Mouse (Mus musculus) hindbrain, embryonic 10.5 days (tissue): ENCODE results near the gene Ugt1a6a. TPM values are rescaled to one million over a fixed set of nuclear protein-coding genes. Genes with fewer than 3 reads are reported as not detected.
"Not testable (repeated sequence)": the region's sequence is repeated elsewhere in the genome, so short reads cannot be mapped to it uniquely, and the experiment has no call there.

Experiments
- DNase-seq: peaks from one replicate; pipeline ENCODE4 v3.0.0-alpha.2; 2017; ENCODE audit warnings: low spot score
- H3K27ac ChIP-seq: fragments of 300-500 bp; sonication (generic); 2 replicates; pipeline ENCODE4 v1.5.1; 2016; ENCODE audit warnings: mild to moderate bottlenecking, moderate library complexity
- H3K27me3 ChIP-seq: fragments of 300-500 bp; sonication (generic); 2 replicates; pipeline ENCODE4 v1.6.1; 2016; ENCODE audit warnings: mild to moderate bottlenecking; ENCODE audit not compliant: poor library complexity, insufficient read depth, severe bottlenecking
- H3K36me3 ChIP-seq: fragments of 300-500 bp; sonication (generic); 2 replicates; pipeline ENCODE4 v1.6.1; 2016; ENCODE audit warnings: mild to moderate bottlenecking, moderate library complexity
- H3K4me1 ChIP-seq: fragments of 300-500 bp; sonication (generic); replicated peaks from 2 replicates; pipeline ENCODE4 v1.6.1; 2016; ENCODE audit warnings: mild to moderate bottlenecking
- H3K4me3 ChIP-seq: fragments of 300-500 bp; sonication (generic); 2 replicates; pipeline ENCODE4 v1.5.1; 2016; ENCODE audit warnings: mild to moderate bottlenecking, moderate library complexity
- H3K9me3 ChIP-seq: fragments of 300-500 bp; sonication (generic); 2 replicates; pipeline ENCODE4 v1.6.1; 2016; ENCODE audit warnings: mild to moderate bottlenecking, moderate library complexity
- WGBS: fragments of 180-500 bp; shearing (Covaris S2); methylation state at CpG from one replicate; pipeline ENCODE4 v1.1.7; 2016; 5-methylcytosine and 5-hydroxymethylcytosine counted together
- polyA plus RNA-seq: library from polyadenylated mRNA; unstranded; fragments of >200 nt; fragmentation: Nextera tagmentation; extraction: Ambion mirVana; gene quantifications from 2 replicates; pipeline ENCODE4 v1.2.1, GENCODE M21; 2016

The Ugt1a6a gene
- polyA plus RNA-seq, 1 experiment from 2014 or later, result 0.31 TPM

DNA sequence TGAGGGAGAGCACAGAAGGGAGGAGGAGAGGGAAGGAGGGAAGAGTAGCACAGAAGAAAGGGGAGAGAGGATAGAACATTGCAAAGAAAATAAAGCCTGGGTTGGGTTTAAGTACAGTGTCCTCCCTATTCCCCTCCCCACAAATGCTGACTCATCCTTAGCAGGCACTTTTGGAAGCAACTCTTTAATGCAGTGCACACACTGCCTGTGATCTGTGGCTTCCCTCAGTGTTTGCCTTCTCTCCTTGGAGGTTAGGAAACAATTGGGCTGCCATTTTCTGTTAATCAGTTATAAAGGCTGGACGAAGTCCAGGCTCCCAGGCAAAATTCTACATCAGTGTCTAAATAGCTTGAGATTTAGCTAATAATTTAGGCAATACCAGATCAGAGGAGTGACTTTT, 5.9 kb downstream of the Ugt1a6a start:
- not testable (repeated sequence) for H3K4me1 ChIP-seq, H3K27me3 ChIP-seq, H3K4me3 ChIP-seq, DNase-seq, H3K9me3 ChIP-seq, H3K27ac ChIP-seq, H3K36me3 ChIP-seq
- 70% methylated on average over 1 of the region's 1 CpGs for WGBS

DNA sequence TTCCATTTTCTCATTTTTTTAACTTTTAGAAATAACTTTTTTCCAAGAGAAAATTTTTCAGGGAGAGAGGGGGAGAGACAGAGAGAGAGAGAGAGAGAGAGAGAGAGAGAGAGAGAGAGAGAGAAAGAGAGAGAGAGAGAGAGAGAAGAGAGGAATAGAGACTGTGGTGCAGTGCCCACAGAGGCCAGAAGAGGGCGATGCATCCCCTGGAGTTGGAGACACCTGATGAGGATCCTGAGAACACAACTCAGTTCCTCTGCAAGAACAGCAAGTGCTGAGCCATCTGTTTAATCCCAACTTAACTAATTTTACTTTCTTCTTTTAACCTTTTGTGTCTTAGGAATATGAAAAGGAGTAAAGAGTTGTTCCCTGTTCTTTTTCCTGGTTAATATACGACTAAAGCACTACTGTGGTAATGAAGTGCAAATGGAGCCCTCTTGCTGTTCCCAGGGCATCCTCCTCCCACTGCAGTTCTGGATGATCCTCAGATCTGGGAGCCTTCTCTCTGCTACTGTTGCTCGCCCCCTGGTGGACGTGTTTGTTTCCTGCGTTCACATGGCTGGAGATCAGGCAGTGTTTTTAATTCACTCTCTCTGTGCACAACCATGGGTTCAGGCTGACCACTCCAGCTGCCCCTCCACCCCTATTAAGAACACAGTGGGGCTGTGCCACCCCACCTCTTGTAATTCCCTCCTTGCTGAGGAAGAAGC, 9.5 kb downstream of the Ugt1a6a start:
- WGBS, result 4% methylated on average over 5 of the region's 5 CpGs
- DNase-seq, result peak; percentile 21

GRCm38 (mm10) chr1:88145278-88145677, 10.7 kb downstream of the Ugt1a6a start:
- not testable (repeated sequence) for H3K36me3 ChIP-seq, H3K9me3 ChIP-seq, H3K4me1 ChIP-seq, DNase-seq, H3K27me3 ChIP-seq, H3K27ac ChIP-seq, H3K4me3 ChIP-seq
- 70% methylated on average over 2 of the region's 2 CpGs for WGBS

More for the DNA sequence above, 9.5 kb downstream of the Ugt1a6a start:
- not testable (repeated sequence) for H3K4me3 ChIP-seq, H3K4me1 ChIP-seq, H3K9me3 ChIP-seq, H3K36me3 ChIP-seq, H3K27ac ChIP-seq, H3K27me3 ChIP-seq

- H3K4me1 ChIP-seq, H3K9me3 ChIP-seq, H3K36me3 ChIP-seq, H3K27me3 ChIP-seq, H3K27ac ChIP-seq, H3K4me3 ChIP-seq, DNase-seq: not testable (repeated sequence)
- 76% methylated on average over 2 of the region's 2 CpGs for WGBS
Measured at GRCm38 (mm10) chr1:88150133-88150532, 15.5 kb downstream of the Ugt1a6a start.

DNA sequence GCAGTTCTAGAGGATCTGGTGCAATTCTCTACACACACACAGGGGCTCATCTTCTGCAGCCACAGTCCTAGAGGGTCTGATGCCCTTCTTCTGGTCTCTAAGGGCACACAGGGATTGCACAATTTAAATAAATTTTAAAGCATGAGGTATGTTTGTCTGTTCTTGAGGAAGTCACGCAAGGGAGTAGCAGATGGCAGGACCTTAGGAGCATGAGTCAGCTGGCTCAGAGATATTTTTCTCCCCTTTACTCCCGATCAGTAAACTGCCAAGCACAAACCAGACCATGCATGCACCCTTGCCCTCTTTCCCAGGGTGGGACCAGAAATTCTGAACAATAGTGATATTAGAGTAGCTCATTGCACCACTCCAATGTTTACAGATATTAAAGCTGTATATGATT, 23.8 kb downstream of the Ugt1a6a start:
- Histone ChIP-seq H3K36me3 (no peaks in the 10 kb centered on the region), H3K27me3 (no peaks in the 10 kb centered on the region), H3K4me3 (no peak overlapping the region), H3K4me1 (no peaks in the 10 kb centered on the region), H3K27ac (no peak overlapping the region), H3K9me3 (no peaks in the 10 kb centered on the region)
- 84% methylated on average over 2 of the region's 2 CpGs for WGBS
- no peak for DNase-seq

DNA sequence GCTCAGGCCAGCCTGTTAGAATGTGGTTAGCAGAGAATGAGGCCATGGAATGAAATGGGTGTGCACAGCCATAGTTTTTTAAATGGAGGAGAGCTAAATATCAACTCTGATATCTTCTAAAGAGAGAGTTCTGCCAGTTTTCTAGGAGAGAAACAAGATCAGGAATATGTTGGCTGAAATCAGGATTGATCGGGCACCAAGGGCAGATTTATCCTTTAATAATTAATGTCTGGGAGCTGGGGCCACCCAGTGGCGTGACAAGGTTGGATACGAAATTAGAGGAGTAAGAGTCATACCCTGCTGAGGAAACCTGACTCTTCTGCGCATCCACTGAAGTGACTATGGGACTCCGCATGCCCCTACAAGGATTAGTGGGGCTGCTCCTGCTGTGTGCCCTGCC, 31.1 kb downstream of the Ugt1a6a start, which contains the start of gene Ugt1a5:
TSS of gene Ugt1a5 (plus strand) at position 302 of the 400 bp plus-strand sequence.
- Histone ChIP-seq H3K27ac (no peak within 1 kb of the TSS), H3K27me3 (no peaks in the 10 kb centered on the region), H3K36me3 (no peaks in the 10 kb centered on the region), H3K4me1 (no peaks in the 10 kb centered on the region), H3K9me3 (no peaks in the 10 kb centered on the region; the same call in 1 of the 2 replicates), H3K4me3 (no peak within 1 kb of the TSS)
- 83% methylated on average over 5 of the region's 5 CpGs for WGBS
- no peak for DNase-seq

DNA sequence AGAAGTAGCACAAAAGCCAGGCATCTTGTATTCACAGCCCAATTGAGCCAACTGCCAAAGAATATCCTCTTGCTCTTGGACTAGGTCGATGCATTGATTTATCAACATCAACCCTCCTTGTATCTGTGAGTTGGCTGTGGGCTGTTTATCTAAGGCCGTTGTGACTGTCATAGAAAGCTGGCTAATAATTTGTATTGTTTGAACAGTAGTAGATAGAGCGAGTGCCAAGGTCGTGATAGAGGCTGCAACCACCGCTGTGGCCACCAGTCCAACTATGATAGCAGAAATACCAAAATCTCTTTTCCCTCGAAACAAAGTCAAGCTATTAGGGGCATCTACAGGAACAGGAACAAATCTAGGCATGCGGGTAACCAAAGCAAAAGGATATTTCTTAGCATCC, 37.6 kb downstream of the Ugt1a6a start:
- H3K4me3 ChIP-seq, DNase-seq, H3K27me3 ChIP-seq, H3K4me1 ChIP-seq, H3K36me3 ChIP-seq, H3K27ac ChIP-seq: not testable (repeated sequence)
- whole genome bisulfite sequencing, result 89% methylated on average over 6 of the region's 7 CpGs
- H3K9me3 ChIP-seq, result peaks cover 13% of the 10 kb centered on the region

DNA sequence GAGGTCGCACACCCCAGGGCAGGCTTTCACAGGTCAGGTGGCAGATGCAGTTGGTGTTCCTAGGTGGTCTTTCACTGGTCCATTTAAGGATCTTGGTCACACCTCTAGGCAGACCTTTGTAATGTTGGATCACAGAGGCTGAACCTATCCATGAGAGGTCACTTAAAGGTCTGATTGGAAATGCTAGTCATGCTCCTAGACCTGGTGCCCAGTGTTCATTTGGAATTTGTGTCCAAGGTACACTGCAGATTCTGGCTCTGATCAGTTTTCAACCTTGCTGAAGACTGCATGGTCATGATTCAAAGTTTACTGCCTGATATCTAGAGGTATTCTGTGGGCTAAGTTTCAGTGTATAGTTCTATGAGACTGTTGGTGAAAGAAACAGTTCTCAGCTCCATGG, 45.0 kb downstream of the Ugt1a6a start:
- WGBS, result 84% methylated on average over 1 of the region's 1 CpGs
- no peak for DNase-seq
- no peaks in the 10 kb centered on the region for H3K36me3 ChIP-seq
- no peaks in the 10 kb centered on the region for H3K4me1 ChIP-seq
- H3K9me3 ChIP-seq, result peaks cover 24% of the 10 kb centered on the region
- no peak overlapping the region for H3K27ac ChIP-seq
- no peak overlapping the region for H3K4me3 ChIP-seq
- H3K27me3 ChIP-seq, result no peaks in the 10 kb centered on the region

DNA sequence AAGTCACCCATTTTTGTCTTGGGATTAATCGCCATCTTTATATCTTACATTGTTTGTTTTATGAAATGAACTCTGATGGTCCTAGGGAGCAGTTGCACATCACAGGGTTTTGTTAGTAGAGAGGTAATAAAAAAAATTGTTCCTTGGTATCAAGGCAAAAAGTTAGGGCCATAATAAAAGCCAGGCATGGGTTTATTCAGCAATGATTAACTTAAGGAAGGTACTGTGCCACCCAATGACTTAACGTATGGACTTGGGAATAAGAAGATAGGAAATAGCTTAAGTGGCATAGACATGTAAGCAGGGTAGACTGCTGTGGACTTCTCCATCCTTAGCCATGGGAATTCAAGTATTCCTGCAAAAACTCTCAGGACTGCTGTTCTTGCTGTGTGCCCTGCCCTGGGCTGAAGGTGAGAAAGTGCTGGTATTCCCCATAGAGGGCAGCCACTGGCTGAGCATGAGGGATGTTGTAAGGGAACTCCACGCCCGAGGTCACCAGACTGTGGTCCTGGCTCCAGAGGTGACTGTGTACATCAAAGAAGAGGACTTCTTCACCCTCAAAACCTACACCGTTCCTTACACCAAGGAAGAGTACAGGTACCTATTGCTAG, 51.8 kb downstream of the Ugt1a6a start:
- H3K27ac ChIP-seq, result no peak overlapping the region
- 89% methylated on average over 5 of the region's 5 CpGs for WGBS
- no peaks in the 10 kb centered on the region for H3K27me3 ChIP-seq
- DNase-seq, result no peak
- no peaks in the 10 kb centered on the region for H3K4me1 ChIP-seq
- H3K4me3 ChIP-seq, result no peak overlapping the region
- H3K9me3 ChIP-seq, result no peaks in the 10 kb centered on the region
- H3K36me3 ChIP-seq, result no peaks in the 10 kb centered on the region

GRCm38 (mm10) chr1:88192136-88192535, 57.5 kb downstream of the Ugt1a6a start:
- 67% methylated on average over 3 of the region's 3 CpGs for WGBS
- H3K9me3 ChIP-seq, result no peaks in the 10 kb centered on the region
- no peak for DNase-seq
- H3K4me1 ChIP-seq, result no peaks in the 10 kb centered on the region
- no peaks in the 10 kb centered on the region for H3K27me3 ChIP-seq
- no peaks in the 10 kb centered on the region for H3K36me3 ChIP-seq
- no peak overlapping the region for H3K4me3 ChIP-seq
- H3K27ac ChIP-seq, result no peak overlapping the region

DNA sequence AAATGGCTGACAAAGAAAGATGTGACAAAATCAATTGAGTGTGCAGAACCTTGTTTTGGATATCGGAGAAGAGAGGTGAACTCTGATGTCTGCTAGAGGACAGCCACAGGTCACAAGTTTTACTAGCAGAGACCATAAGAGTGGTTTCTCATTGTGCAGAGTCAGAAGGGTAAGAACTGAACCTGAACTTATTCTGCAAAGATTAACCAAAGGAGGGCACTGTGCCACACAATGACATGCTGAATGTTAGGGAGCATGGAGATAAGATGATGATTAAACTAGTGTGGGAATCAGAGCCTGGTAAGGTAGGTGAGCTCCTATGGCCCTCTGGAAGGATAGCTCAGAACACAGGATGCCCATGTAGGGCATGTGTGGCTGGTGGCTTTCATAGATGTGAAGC, 61.1 kb downstream of the Ugt1a6a start:
- H3K4me3 ChIP-seq, result no peak overlapping the region
- no peaks in the 10 kb centered on the region for H3K9me3 ChIP-seq
- 86% methylated on average over 1 of the region's 1 CpGs for WGBS
- H3K36me3 ChIP-seq, result no peaks in the 10 kb centered on the region
- H3K4me1 ChIP-seq, result no peaks in the 10 kb centered on the region
- H3K27ac ChIP-seq, result no peak overlapping the region
- 0 out of 2 replicates have a peak, but pooled peaks cover 4% of the 10 kb centered on the region for H3K27me3 ChIP-seq
- no peak for DNase-seq

GRCm38 (mm10) chr1:88197443-88197842, 62.8 kb downstream of the Ugt1a6a start:
- WGBS, result 79% methylated on average over 3 of the region's 3 CpGs
- no peak for DNase-seq
- Histone ChIP-seq H3K36me3 (no peaks in the 10 kb centered on the region), H3K4me3 (no peak overlapping the region), H3K4me1 (no peaks in the 10 kb centered on the region), H3K27me3 (0 out of 2 replicates have a peak, but pooled peaks cover 4% of the 10 kb centered on the region), H3K27ac (no peak overlapping the region), H3K9me3 (no peaks in the 10 kb centered on the region)

DNA sequence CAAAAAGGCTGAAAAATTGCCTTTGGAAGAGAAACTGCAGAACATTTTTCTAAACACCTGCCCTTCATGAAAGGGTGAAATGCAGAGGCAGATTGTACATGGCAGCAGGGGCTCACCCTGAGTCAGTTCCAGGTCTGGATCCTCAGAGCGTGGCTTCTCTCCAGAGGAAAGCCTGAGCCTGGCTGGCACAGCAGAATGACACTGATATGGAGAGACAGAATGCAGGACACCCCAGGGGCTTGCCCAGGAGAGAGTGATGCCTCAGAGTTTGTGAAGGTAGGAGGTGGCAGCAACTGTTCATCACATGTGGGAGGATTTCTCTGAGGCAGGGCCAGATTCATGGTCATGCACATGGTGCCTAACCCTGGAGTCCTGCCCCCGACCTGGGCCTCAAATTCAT, 65.4 kb downstream of the Ugt1a6a start:
- no peak overlapping the region for H3K4me3 ChIP-seq
- WGBS, result 77% methylated on average over 2 of the region's 2 CpGs
- H3K9me3 ChIP-seq, result peaks cover 15% of the 10 kb centered on the region
- peaks cover 15% of the 10 kb centered on the region for H3K27me3 ChIP-seq
- peaks cover under 1% of the 10 kb centered on the region; the same call in 1 of the 2 replicates for H3K4me1 ChIP-seq
- H3K27ac ChIP-seq, result no peak overlapping the region
- no peak for DNase-seq
- H3K36me3 ChIP-seq, result no peaks in the 10 kb centered on the region; the same call in 1 of the 2 replicates
